Mouse (Mus musculus) limb, embryonic 14.5 days (tissue): Measurements from ENCODE around the gene Rbfox1. TPM values are rescaled to one million over a fixed set of nuclear protein-coding genes. Genes with fewer than 3 reads are reported as not detected.

Experiments
- ATAC-seq: fragments of 200-750 bp; cut with Nextera tagmentation; 2 replicates; pipeline ENCODE4 v1.8.0; 2017; ENCODE audit warnings: low read depth, moderate number of reproducible peaks, moderate TSS enrichment; ENCODE audit not compliant: low FRiP score
- DNase-seq: peaks from one replicate; pipeline ENCODE4 v3.0.0-alpha.2; 2015; ENCODE audit warnings: low spot score
- H3K27ac ChIP-seq: fragments of 300-500 bp; sonication (generic); replicated peaks from 2 replicates; pipeline ENCODE4 v1.5.1; 2014; ENCODE audit warnings: low read depth, mild to moderate bottlenecking, low read length, moderate library complexity, mixed read lengths
- H3K27me3 ChIP-seq: fragments of 300-500 bp; sonication (generic); 2 replicates; pipeline ENCODE4 v1.6.1; 2014; ENCODE audit warnings: low read length, mixed read lengths; ENCODE audit not compliant: control insufficient read depth, insufficient read depth
- H3K36me3 ChIP-seq: fragments of 300-500 bp; sonication (generic); 2 replicates; pipeline ENCODE4 v1.6.1; 2014; ENCODE audit warnings: mild to moderate bottlenecking, low read length, moderate library complexity, mixed read lengths; ENCODE audit not compliant: control insufficient read depth, insufficient read depth
- H3K4me1 ChIP-seq: fragments of 300-500 bp; sonication (generic); 2 replicates; pipeline ENCODE4 v1.6.1; 2014; ENCODE audit warnings: antibody characterized with exemption, low read length, mixed read lengths; ENCODE audit not compliant: control insufficient read depth, insufficient read depth
- H3K4me2 ChIP-seq: fragments of 300-500 bp; sonication (generic); replicated peaks from 2 replicates; pipeline ENCODE4 v1.6.1; 2014; ENCODE audit warnings: low read depth, mild to moderate bottlenecking, low read length, moderate library complexity; ENCODE audit not compliant: severe bottlenecking
- H3K4me3 ChIP-seq: fragments of 300-500 bp; sonication (generic); replicated peaks from 2 replicates; pipeline ENCODE4 v1.5.1; 2014; ENCODE audit warnings: low read length
- H3K9ac ChIP-seq: fragments of 300-500 bp; sonication (generic); 2 replicates; pipeline ENCODE4 v1.6.1; 2014; ENCODE audit warnings: mild to moderate bottlenecking, low read depth, low read length, moderate library complexity; ENCODE audit not compliant: severe bottlenecking
- H3K9me3 ChIP-seq: fragments of 300-500 bp; sonication (generic); 2 replicates; pipeline ENCODE4 v1.6.1; 2016; ENCODE audit warnings: low read length; ENCODE audit not compliant: control insufficient read depth
- POLR2A ChIP-seq: fragments of 200-500 bp; IDR thresholded peaks from 2 replicates; pipeline ENCODE4 v1.8.0; 2012; ENCODE audit warnings: inconsistent platforms, mild to moderate bottlenecking, moderate library complexity, borderline replicate concordance; ENCODE audit not compliant: insufficient read depth, insufficient read length; ENCODE audit errors: extremely low read depth
- WGBS: fragments of 180-500 bp; shearing (Covaris S2); extraction: QIAGEN DNeasy Blood & Tissue Kit; methylation state at CpG from one replicate; pipeline ENCODE4 v1.1.7; 2014; 5-methylcytosine and 5-hydroxymethylcytosine counted together
- polyA plus RNA-seq, 2 experiments: library from polyadenylated mRNA; depleted of rRNA in 1 of 2; stranded (reverse) in 1 of 2; unstranded in 1 of 2; fragments of >200 nt; fragmentation: Nextera tagmentation in 1 of 2; extraction: Ambion mirVana in 1 of 2; gene quantifications; 2 replicates each; pipeline versions ENCODE4 v1.2.1 to v1.2.3; 2012 to 2014

Gene Rbfox1
- polyA plus RNA-seq, 2 experiments, result 3.8 to 6.0 TPM

- Histone ChIP-seq H3K27me3 (no peaks in the 10 kb centered on the region), H3K27ac (no peak overlapping the region), H3K9me3 (no peaks in the 10 kb centered on the region), H3K9ac (no peak overlapping the region), H3K4me1 (peaks cover 10% of the 10 kb centered on the region; the same call in 1 of the 2 replicates), H3K4me3 (no peak overlapping the region), H3K4me2 (no peak overlapping the region), H3K36me3 (no peaks in the 10 kb centered on the region)
- 49% methylated on average over 1 of the region's 1 CpGs for WGBS
- ATAC-seq (no peak), DNase-seq (no peak)
- TF ChIP-seq POLR2A, result no peak
These were observed 1390.7 kb downstream of the Rbfox1 start for GRCm38 (mm10) chr16:7275901-7276300.

- Histone ChIP-seq H3K4me3 (no peak overlapping the region), H3K27me3 (no peaks in the 10 kb centered on the region), H3K4me1 (peaks cover 10% of the 10 kb centered on the region; the same call in 1 of the 2 replicates), H3K36me3 (no peaks in the 10 kb centered on the region), H3K9ac (no peak overlapping the region), H3K4me2 (no peak overlapping the region), H3K27ac (no peak overlapping the region), H3K9me3 (no peaks in the 10 kb centered on the region)
- DNase-seq (peak; percentile 78), ATAC-seq (peak; percentile 88)
- 45% methylated on average over 5 of the region's 5 CpGs for WGBS
- no peak for TF ChIP-seq POLR2A
These were observed 1394.4 kb downstream of the Rbfox1 start for GRCm38 (mm10) chr16:7279544-7279943.

GRCm38 (mm10) chr16:7282257-7282656, 1397.1 kb downstream of the Rbfox1 start:
- ATAC-seq, result no peak
- Histone ChIP-seq H3K4me1 (peaks cover 10% of the 10 kb centered on the region; the same call in 1 of the 2 replicates), H3K9me3 (no peaks in the 10 kb centered on the region), H3K4me3 (no peak overlapping the region), H3K4me2 (no peak overlapping the region), H3K36me3 (no peaks in the 10 kb centered on the region), H3K9ac (no peak overlapping the region), H3K27ac (no peak overlapping the region), H3K27me3 (no peaks in the 10 kb centered on the region)
- WGBS, result 84% methylated on average over 7 of the region's 7 CpGs
- no peak for DNase-seq
- TF ChIP-seq POLR2A, result no peak

- WGBS, result 84% methylated on average over 16 of the region's 16 CpGs
- H3K4me3 ChIP-seq, result no peak overlapping the region
- H3K27me3 ChIP-seq, result no peaks in the 10 kb centered on the region
- H3K4me1 ChIP-seq, result no peaks in the 10 kb centered on the region
- H3K27ac ChIP-seq, result no peak overlapping the region
- DNase-seq (no peak), ATAC-seq (no peak)
- H3K9me3 ChIP-seq, result no peaks in the 10 kb centered on the region
- no peak overlapping the region for H3K4me2 ChIP-seq
- TF ChIP-seq POLR2A, result no peak
- no peaks in the 10 kb centered on the region for H3K36me3 ChIP-seq
- no peak overlapping the region for H3K9ac ChIP-seq
These were observed 1408.0 kb downstream of the Rbfox1 start for GRCm38 (mm10) chr16:7292985-7293805.

GRCm38 (mm10) chr16:7302416-7302815, 1417.3 kb downstream of the Rbfox1 start:
- no peak overlapping the region for H3K4me2 ChIP-seq
- H3K27ac ChIP-seq, result no peak overlapping the region
- ATAC-seq (no peak), DNase-seq (no peak)
- no peak overlapping the region for H3K9ac ChIP-seq
- H3K4me3 ChIP-seq, result no peak overlapping the region
- WGBS, result 70% methylated on average over 3 of the region's 3 CpGs
- H3K4me1 ChIP-seq, result no peaks in the 10 kb centered on the region
- H3K9me3 ChIP-seq, result no peaks in the 10 kb centered on the region
- H3K36me3 ChIP-seq, result no peaks in the 10 kb centered on the region
- no peaks in the 10 kb centered on the region for H3K27me3 ChIP-seq
- no peak for TF ChIP-seq POLR2A
